Mouse (Mus musculus): ENCODE data around the gene Dixdc1. TPM values are rescaled to one million over a fixed set of nuclear protein-coding genes. Genes with fewer than 3 reads are reported as not detected.
A peak's percentile ranks its signal among the peaks of the same experiment; 100 is the strongest.

Gene Dixdc1
- polyA plus RNA-seq, 1 experiment: 5.3 TPM

DNA sequence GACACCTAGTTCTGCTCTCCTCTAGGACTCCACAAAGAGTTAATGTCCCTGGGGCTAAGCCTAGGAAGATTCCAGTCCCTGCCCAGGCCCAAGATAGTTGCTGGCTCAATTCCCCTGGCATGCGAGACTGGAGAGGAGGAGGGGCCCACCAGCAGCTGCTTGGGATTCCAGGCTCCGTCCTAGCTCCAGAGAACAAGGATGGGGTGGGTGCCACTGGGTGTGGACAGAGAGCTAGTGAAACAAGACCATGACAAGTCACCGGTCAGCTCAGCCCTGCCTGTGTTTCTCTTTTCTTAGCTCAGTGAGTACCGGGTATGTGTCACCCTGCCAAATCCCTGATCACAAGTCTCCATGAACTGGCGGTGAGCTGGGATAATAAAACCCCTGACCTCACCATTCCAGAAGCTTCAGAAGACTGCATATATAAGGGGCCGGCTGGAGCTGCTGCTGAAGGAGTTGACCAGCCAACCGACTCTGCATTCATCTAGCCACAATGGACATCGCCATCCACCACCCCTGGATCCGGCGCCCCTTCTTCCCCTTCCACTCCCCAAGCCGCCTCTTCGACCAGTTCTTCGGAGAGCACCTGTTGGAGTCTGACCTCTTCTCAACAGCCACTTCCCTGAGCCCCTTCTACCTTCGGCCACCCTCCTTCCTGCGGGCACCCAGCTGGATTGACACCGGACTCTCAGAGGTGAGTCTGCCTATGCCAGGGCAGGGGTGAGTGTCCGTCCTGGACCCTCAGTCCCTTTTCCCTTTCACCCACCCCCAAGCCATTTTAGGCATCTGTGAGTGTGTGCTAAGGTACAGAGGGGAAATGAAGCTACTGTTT is 13.7 kb upstream of the Dixdc1 start:
- Histone ChIP-seq H3K27ac (replicated peaks; ENCODE audit: low read depth, low read length) (peak overlapping the region; percentile 45), H3K4me1 (ENCODE audit: control insufficient read depth, insufficient read depth, insufficient read length, low read length) (no peaks in the 10 kb centered on the region), H3K4me3 (ENCODE audit: insufficient read depth, low read depth, low read length) (peak overlapping the region; percentile 53)

GRCm38 (mm10) chr9:50752054-50752602 is 12.8 kb upstream of the Dixdc1 start, which contains the start of gene Hspb2:
Hspb2 (minus strand) TSS chr9:50752354.
- Histone ChIP-seq H3K27ac (replicated peaks; ENCODE audit: low read depth, low read length) (peak within 1 kb of the TSS; percentile 45), H3K4me3 (ENCODE audit: insufficient read depth, low read depth, low read length) (peak within 1 kb of the TSS; percentile 53), H3K4me1 (ENCODE audit: control insufficient read depth, insufficient read depth, insufficient read length, low read length) (no peaks in the 10 kb centered on the region)

- no peaks in the 10 kb centered on the region for H3K4me1 ChIP-seq (ENCODE audit: control insufficient read depth, insufficient read depth, insufficient read length, low read length)
- H3K4me3 ChIP-seq (ENCODE audit: insufficient read depth, low read depth, low read length): peak within 1 kb of the TSS; percentile 27; the same call in 1 of the 2 replicates
- H3K27ac ChIP-seq (replicated peaks; ENCODE audit: low read depth, low read length): 0 out of 2 replicates have a peak within 1 kb of the TSS, but pooled peaks have one; percentile 26
Observed at GRCm38 (mm10) chr9:50751323-50751722, 12.0 kb upstream of the Dixdc1 start, which contains the start of gene Cryab. Cryab (plus strand) TSS chr9:50751325.

- Histone ChIP-seq H3K4me3 (ENCODE audit: insufficient read depth, low read depth, low read length) (no peak overlapping the region), H3K27ac (replicated peaks; ENCODE audit: low read depth, low read length) (no peak overlapping the region), H3K4me1 (ENCODE audit: control insufficient read depth, insufficient read depth, insufficient read length, low read length) (no peaks in the 10 kb centered on the region)
Observed at GRCm38 (mm10) chr9:50750706-50751105, 11.4 kb upstream of the Dixdc1 start.

DNA sequence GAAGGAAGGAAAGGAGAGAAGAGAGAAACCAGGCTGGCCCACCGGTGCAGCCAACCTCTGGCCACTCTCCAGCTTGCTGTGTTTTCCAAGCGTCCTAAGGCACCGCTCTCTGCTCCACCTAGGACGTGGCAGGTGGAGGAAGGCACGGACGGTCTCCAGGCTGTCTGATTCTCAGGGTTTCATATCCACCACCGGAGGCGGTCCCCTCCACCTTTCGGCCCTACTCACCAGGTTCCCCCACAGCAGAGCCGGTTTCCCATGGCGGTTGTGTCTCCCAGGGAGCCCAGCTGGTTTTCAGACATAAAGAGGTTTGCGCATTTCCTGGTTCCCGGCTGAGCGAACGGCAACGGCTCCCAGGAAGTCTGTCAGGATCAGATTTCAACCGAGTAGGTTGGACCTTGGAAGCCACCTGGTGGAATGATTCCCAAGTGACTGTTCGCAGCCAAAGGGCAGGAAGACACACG is 6.9 kb upstream of the Dixdc1 start, which contains the start of gene 2310030G06Rik:
TSS of gene 2310030G06Rik (minus strand) at position 323 of the 464 bp plus-strand sequence.
- Histone ChIP-seq H3K4me1 (ENCODE audit: control insufficient read depth, insufficient read depth, insufficient read length, low read length) (no peaks in the 10 kb centered on the region), H3K27ac (replicated peaks; ENCODE audit: low read depth, low read length) (no peak within 1 kb of the TSS), H3K4me3 (ENCODE audit: insufficient read depth, low read depth, low read length) (peak within 1 kb of the TSS; percentile 52)

GRCm38 (mm10) chr9:50745806-50746205 is 6.5 kb upstream of the Dixdc1 start:
- peak overlapping the region; percentile 52 for H3K4me3 ChIP-seq (ENCODE audit: insufficient read depth, low read depth, low read length)
- H3K4me1 ChIP-seq (ENCODE audit: control insufficient read depth, insufficient read depth, insufficient read length, low read length): no peaks in the 10 kb centered on the region
- H3K27ac ChIP-seq (replicated peaks; ENCODE audit: low read depth, low read length): no peak overlapping the region

DNA sequence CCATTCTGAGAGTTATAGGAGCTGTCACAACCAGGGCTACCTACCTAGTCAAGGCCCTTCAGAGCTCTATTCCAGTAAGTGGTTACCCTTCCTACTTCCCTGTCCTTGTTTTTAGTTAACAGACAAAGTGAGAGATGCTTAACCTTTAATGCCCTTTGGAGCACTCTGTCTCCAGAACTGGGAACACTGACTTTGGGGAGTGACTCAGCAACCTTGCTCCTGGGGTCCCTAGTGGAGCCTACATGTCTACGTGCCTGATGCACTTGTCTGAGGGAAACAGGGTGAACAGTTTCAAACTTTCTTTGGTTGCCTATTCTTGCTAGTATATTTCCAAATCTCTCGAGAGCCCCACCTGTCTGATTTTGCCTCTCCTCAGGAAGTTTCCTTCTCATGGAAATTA is 3.4 kb upstream of the Dixdc1 start:
- H3K4me1 ChIP-seq (ENCODE audit: control insufficient read depth, insufficient read depth, insufficient read length, low read length): no peaks in the 10 kb centered on the region
- H3K27ac ChIP-seq (replicated peaks; ENCODE audit: low read depth, low read length): no peak overlapping the region
- H3K4me3 ChIP-seq (ENCODE audit: insufficient read depth, low read depth, low read length): no peak overlapping the region

DNA sequence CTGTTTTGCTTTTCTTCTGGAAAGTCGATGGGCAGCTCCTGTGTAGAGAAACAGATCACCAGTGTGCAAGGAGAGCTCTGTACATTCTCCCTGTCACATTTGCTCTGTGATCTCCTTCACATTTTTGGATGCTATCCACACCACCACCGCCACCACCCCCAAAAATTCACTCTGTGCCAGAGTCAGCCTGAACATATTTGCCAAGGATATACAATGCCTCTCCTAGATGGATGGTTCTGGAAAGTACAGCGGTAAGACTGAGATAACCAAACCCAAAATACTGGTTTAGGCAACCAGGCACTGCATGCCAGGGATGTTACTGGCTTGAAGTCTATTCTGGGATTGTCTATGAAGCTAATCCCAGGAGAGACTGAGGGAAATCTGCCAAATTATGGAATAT is 2.9 kb upstream of the Dixdc1 start:
- no peak overlapping the region for H3K27ac ChIP-seq (replicated peaks; ENCODE audit: low read depth, low read length)
- no peak overlapping the region for H3K4me3 ChIP-seq (ENCODE audit: insufficient read depth, low read depth, low read length)
- H3K4me1 ChIP-seq (ENCODE audit: control insufficient read depth, insufficient read depth, insufficient read length, low read length): no peaks in the 10 kb centered on the region

DNA sequence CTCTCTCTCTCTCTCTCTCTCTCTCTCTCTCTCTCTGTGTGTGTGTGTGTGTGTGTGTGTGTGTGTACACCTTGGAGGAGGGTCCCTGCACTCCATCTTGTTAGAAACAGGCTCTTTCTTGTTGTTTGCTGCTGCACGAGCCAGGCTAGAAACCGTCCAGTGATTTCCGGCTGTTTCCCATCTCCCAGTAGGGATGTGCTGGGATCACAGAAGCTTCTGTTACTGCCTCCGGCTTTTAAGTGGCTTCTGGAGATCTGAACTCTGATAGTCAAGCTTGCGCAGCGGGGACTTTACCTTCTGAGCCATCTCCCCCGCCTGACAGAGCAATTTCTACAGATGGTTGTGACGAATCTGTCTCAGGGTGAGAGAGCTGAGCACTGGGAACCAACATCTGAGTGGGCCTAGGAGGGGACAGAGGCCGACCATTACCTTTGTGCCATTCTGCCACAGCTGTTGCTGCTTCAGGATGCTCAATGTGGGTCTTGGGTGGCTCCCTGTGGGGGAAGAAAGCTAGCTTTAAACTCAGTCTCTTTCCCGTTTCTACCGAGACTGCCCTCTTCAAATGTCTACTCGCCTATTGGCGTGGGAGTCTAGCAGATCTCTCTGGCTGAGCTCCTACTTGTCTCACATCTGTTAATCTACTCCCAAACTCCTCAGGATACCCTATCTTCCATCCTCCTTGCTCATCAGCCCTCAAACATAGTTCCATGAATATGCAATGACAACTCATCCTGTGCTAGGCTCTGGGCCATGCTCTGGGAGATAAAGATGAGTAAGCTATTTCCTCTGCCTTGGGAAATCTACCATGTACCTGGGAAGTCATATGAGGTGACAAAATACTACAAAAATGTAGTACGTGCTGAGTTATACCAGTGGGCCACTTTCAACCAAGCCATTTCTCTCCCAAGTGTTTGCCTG is 1.8 kb upstream of the Dixdc1 start:
- no peaks in the 10 kb centered on the region for H3K4me1 ChIP-seq (ENCODE audit: control insufficient read depth, insufficient read depth, insufficient read length, low read length)
- no peak overlapping the region for H3K4me3 ChIP-seq (ENCODE audit: insufficient read depth, low read depth, low read length)
- no peak overlapping the region for H3K27ac ChIP-seq (replicated peaks; ENCODE audit: low read depth, low read length)

DNA sequence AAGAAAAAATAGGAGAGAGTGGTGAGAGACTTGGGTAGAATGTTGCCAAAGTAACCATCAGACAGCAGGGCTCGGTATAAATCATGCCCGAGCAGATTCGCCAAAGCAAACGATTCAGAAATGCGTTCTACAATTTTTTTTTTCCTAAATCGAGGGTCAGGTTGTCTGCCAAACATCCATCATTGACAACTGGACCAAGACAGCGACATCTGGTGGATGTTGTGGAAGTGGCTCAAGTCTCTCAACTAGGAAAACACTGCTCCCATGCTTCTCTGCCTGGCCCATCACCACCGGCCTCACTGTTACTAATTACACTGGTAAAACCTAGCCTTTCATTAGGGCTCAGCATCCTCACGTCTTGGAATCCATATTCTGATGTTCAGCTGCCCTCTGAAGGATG is 4.3 kb downstream of the Dixdc1 start:
- no peaks in the 10 kb centered on the region for H3K4me1 ChIP-seq (ENCODE audit: control insufficient read depth, insufficient read depth, insufficient read length, low read length)
- H3K27ac ChIP-seq (replicated peaks; ENCODE audit: low read depth, low read length): no peak overlapping the region
- H3K4me3 ChIP-seq (ENCODE audit: insufficient read depth, low read depth, low read length): no peak overlapping the region

- Histone ChIP-seq H3K4me1 (ENCODE audit: control insufficient read depth, insufficient read depth, insufficient read length, low read length) (no peaks in the 10 kb centered on the region; the same call in 1 of the 2 replicates), H3K4me3 (ENCODE audit: insufficient read depth, low read depth, low read length) (no peak overlapping the region), H3K27ac (replicated peaks; ENCODE audit: low read depth, low read length) (no peak overlapping the region)
Observed at GRCm38 (mm10) chr9:50732560-50732959, 6.8 kb downstream of the Dixdc1 start.

- no peak overlapping the region for H3K27ac ChIP-seq (replicated peaks; ENCODE audit: low read depth, low read length)
- H3K4me3 ChIP-seq (ENCODE audit: insufficient read depth, low read depth, low read length): no peak overlapping the region
- no peaks in the 10 kb centered on the region; the same call in 1 of the 2 replicates for H3K4me1 ChIP-seq (ENCODE audit: control insufficient read depth, insufficient read depth, insufficient read length, low read length)
Observed at GRCm38 (mm10) chr9:50729600-50729999, 9.7 kb downstream of the Dixdc1 start.

DNA sequence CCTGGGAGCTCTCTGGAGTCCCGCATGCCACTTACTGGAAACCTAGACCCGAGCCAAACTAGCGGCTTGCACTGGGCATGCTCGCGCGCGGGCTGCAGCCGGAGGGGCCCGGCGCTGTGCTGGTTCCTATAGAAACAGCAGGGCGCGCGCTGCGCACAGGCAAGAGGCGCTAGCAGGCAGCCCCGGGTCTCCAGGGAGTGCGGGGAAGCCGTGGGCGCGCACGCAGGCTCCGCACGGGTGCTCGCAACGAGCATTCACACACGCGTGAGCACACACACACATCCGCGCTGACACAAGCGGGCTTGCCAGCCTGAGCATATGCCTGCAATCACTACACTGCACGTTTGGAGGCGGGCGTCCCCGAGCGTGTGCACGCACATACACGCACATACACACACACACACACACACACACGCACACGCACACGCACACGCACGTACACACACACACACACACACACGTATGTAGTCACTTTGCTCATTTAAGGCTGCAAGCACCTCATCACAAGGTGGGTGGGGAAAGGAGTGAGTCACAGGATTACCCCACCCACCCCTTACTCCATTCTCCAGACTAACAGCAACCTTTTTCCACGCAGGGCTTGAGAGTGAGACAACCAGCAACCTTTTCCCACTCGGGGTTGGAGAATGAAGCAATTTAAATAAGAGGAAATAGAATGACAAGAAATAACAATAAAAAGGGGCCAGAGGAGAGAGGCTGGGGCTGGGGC is 11.2 kb downstream of the Dixdc1 start:
- peaks cover under 1% of the 10 kb centered on the region for H3K4me1 ChIP-seq (ENCODE audit: control insufficient read depth, insufficient read depth, insufficient read length, low read length)
- no peak overlapping the region for H3K27ac ChIP-seq (replicated peaks; ENCODE audit: low read depth, low read length)
- peak overlapping the region; percentile 54 for H3K4me3 ChIP-seq (ENCODE audit: insufficient read depth, low read depth, low read length)

GRCm38 (mm10) chr9:50727171-50727924 is 12.0 kb downstream of the Dixdc1 start:
- peaks cover 2% of the 10 kb centered on the region for H3K4me1 ChIP-seq (ENCODE audit: control insufficient read depth, insufficient read depth, insufficient read length, low read length)
- peak overlapping the region; percentile 54 for H3K4me3 ChIP-seq (ENCODE audit: insufficient read depth, low read depth, low read length)
- H3K27ac ChIP-seq (replicated peaks; ENCODE audit: low read depth, low read length): no peak overlapping the region

Measured in brown adipose tissue, adult 24 weeks (tissue).